Mouse (Mus musculus) forebrain, embryonic 16.5 days (tissue): Measurements from ENCODE around the gene 3110040M04Rik. TPM values are rescaled to one million over a fixed set of nuclear protein-coding genes. Genes with fewer than 3 reads are reported as not detected.
"Not testable (repeated sequence)": the region's sequence is repeated elsewhere in the genome, so short reads cannot be mapped to it uniquely, and the experiment has no call there.

ENCODE experiments used
- ATAC-seq: fragments of 200-750 bp; cut with Nextera tagmentation; 2 replicates; pipeline ENCODE4 v1.8.0; 2017; ENCODE audit warnings: mild to moderate bottlenecking, moderate library complexity
- H3K27ac ChIP-seq: fragments of 300-500 bp; sonication (generic); 2 replicates; pipeline ENCODE4 v1.5.1; 2014; ENCODE audit warnings: low read length, control low read depth
- H3K27me3 ChIP-seq: fragments of 300-500 bp; sonication (generic); replicated peaks from 2 replicates; pipeline ENCODE4 v1.6.1; 2014; ENCODE audit warnings: low read length; ENCODE audit not compliant: control insufficient read depth, insufficient read depth
- H3K36me3 ChIP-seq: fragments of 300-500 bp; sonication (generic); 2 replicates; pipeline ENCODE4 v1.6.1; 2014; ENCODE audit not compliant: control insufficient read depth, insufficient read depth
- H3K4me1 ChIP-seq: fragments of 300-500 bp; sonication (generic); replicated peaks from 2 replicates; pipeline ENCODE4 v1.6.1; 2014; ENCODE audit warnings: low read length; ENCODE audit not compliant: control insufficient read depth, insufficient read depth
- H3K4me2 ChIP-seq: fragments of 300-500 bp; sonication (generic); 2 replicates; pipeline ENCODE4 v1.6.1; 2014; ENCODE audit warnings: mild to moderate bottlenecking, low read length, control low read depth
- H3K4me3 ChIP-seq: fragments of 300-500 bp; sonication (generic); replicated peaks from 2 replicates; pipeline ENCODE4 v1.5.1; 2014; ENCODE audit warnings: mild to moderate bottlenecking, low read length, control low read depth
- H3K9ac ChIP-seq: fragments of 300-500 bp; sonication (generic); replicated peaks from 2 replicates; pipeline ENCODE4 v1.6.1; 2014; ENCODE audit warnings: low read depth, low read length, control low read depth
- H3K9me3 ChIP-seq: fragments of 300-500 bp; sonication (generic); 2 replicates; pipeline ENCODE4 v1.6.1; 2016; ENCODE audit warnings: low read length; ENCODE audit not compliant: control insufficient read depth
- WGBS: fragments of 180-500 bp; shearing (Covaris S2); extraction: QIAGEN DNeasy Blood & Tissue Kit; methylation state at CpG from one replicate; pipeline ENCODE4 v1.1.7; 2014; 5-methylcytosine and 5-hydroxymethylcytosine counted together
- polyA plus RNA-seq: library from polyadenylated mRNA; unstranded; fragments of >200 nt; fragmentation: Nextera tagmentation; extraction: Ambion mirVana; gene quantifications from 2 replicates; pipeline ENCODE4 v1.2.1, GENCODE M21; 2015

Gene 3110040M04Rik
- polyA plus RNA-seq, 1 experiment from 2014 or later, result not detected

- H3K27me3 ChIP-seq, ATAC-seq: not testable (repeated sequence)
- WGBS, result 84% methylated on average over 4 of the region's 4 CpGs
Measured at GRCm38 (mm10) chr1:151186879-151187424, 17.0 kb upstream of the 3110040M04Rik start.

GRCm38 (mm10) chr1:151188469-151188868 is 15.5 kb upstream of the 3110040M04Rik start:
- Histone ChIP-seq H3K4me3 (no peak overlapping the region), H3K36me3 (no peaks in the 10 kb centered on the region), H3K9me3 (no peaks in the 10 kb centered on the region), H3K9ac (no peak overlapping the region), H3K27ac (no peak overlapping the region), H3K27me3 (no peaks in the 10 kb centered on the region), H3K4me2 (no peak overlapping the region), H3K4me1 (no peaks in the 10 kb centered on the region)
- ATAC-seq, result no peak
- 87% methylated on average over 4 of the region's 4 CpGs for WGBS

More at GRCm38 (mm10) chr1:151186879-151187424, 17.0 kb upstream of the 3110040M04Rik start:
- not testable (repeated sequence) for H3K27ac ChIP-seq, H3K36me3 ChIP-seq, H3K4me3 ChIP-seq, H3K4me2 ChIP-seq, H3K9ac ChIP-seq, H3K9me3 ChIP-seq, H3K4me1 ChIP-seq

- H3K27ac ChIP-seq, ATAC-seq, H3K4me1 ChIP-seq, H3K9ac ChIP-seq, H3K36me3 ChIP-seq, H3K4me2 ChIP-seq, H3K27me3 ChIP-seq, H3K4me3 ChIP-seq, H3K9me3 ChIP-seq: not testable (repeated sequence)
- WGBS, result no CpG with 5 or more reads among the region's 7 CpGs
Measured at GRCm38 (mm10) chr1:151192075-151192474, 11.8 kb upstream of the 3110040M04Rik start, which contains the start of gene Gm8947. TSS of gene Gm8947 (plus strand) at chr1:151192376.

- not testable (repeated sequence) for H3K4me2 ChIP-seq, H3K4me1 ChIP-seq, H3K4me3 ChIP-seq, H3K9me3 ChIP-seq, H3K9ac ChIP-seq, H3K27me3 ChIP-seq, ATAC-seq, H3K36me3 ChIP-seq, H3K27ac ChIP-seq
- 90% methylated on average over 14 of the region's 15 CpGs for WGBS
Measured at GRCm38 (mm10) chr1:151192739-151193138, 11.2 kb upstream of the 3110040M04Rik start.

- WGBS, result 46% methylated on average over 4 of the region's 4 CpGs
- H3K4me3 ChIP-seq, H3K27me3 ChIP-seq, H3K4me1 ChIP-seq, H3K4me2 ChIP-seq, H3K27ac ChIP-seq, ATAC-seq, H3K9me3 ChIP-seq, H3K9ac ChIP-seq, H3K36me3 ChIP-seq: not testable (repeated sequence)
Measured at GRCm38 (mm10) chr1:151195986-151196385, 7.9 kb upstream of the 3110040M04Rik start.

GRCm38 (mm10) chr1:151196690-151197089 is 7.2 kb upstream of the 3110040M04Rik start:
- H3K27me3 ChIP-seq, ATAC-seq: not testable (repeated sequence)

GRCm38 (mm10) chr1:151198120-151198519 is 5.8 kb upstream of the 3110040M04Rik start, which contains the start of gene Gm47995:
TSS of gene Gm47995 (plus strand) at chr1:151198448.
- H3K4me3 ChIP-seq, H3K27me3 ChIP-seq, H3K27ac ChIP-seq, H3K4me1 ChIP-seq, ATAC-seq, H3K4me2 ChIP-seq, H3K36me3 ChIP-seq, H3K9me3 ChIP-seq, H3K9ac ChIP-seq: not testable (repeated sequence)
- 78% methylated on average over 2 of the region's 4 CpGs for WGBS

More at GRCm38 (mm10) chr1:151196690-151197089, 7.2 kb upstream of the 3110040M04Rik start:
- not testable (repeated sequence) for H3K4me2 ChIP-seq, H3K4me3 ChIP-seq, H3K9ac ChIP-seq, H3K36me3 ChIP-seq, H3K4me1 ChIP-seq, H3K27ac ChIP-seq, H3K9me3 ChIP-seq
- WGBS, result 87% methylated on average over 3 of the region's 3 CpGs

- H3K4me3 ChIP-seq, H3K27ac ChIP-seq, ATAC-seq, H3K9me3 ChIP-seq, H3K27me3 ChIP-seq, H3K4me1 ChIP-seq, H3K4me2 ChIP-seq, H3K36me3 ChIP-seq, H3K9ac ChIP-seq: not testable (repeated sequence)
Measured at GRCm38 (mm10) chr1:151200620-151201019, 3.3 kb upstream of the 3110040M04Rik start.

GRCm38 (mm10) chr1:151202771-151203170 is 1.1 kb upstream of the 3110040M04Rik start:
- H3K4me2 ChIP-seq, H3K27ac ChIP-seq, H3K36me3 ChIP-seq, H3K4me3 ChIP-seq, ATAC-seq, H3K27me3 ChIP-seq, H3K9ac ChIP-seq, H3K9me3 ChIP-seq, H3K4me1 ChIP-seq: not testable (repeated sequence)
- 73% methylated on average over 3 of the region's 5 CpGs for WGBS

GRCm38 (mm10) chr1:151208493-151208892 is 4.6 kb downstream of the 3110040M04Rik start:
- H3K4me1 ChIP-seq, H3K4me2 ChIP-seq, H3K36me3 ChIP-seq, H3K27me3 ChIP-seq, H3K9ac ChIP-seq, H3K9me3 ChIP-seq, H3K27ac ChIP-seq, ATAC-seq, H3K4me3 ChIP-seq: not testable (repeated sequence)
- WGBS, result 64% methylated on average over 3 of the region's 5 CpGs
